Mouse (Mus musculus) G1E-ER4 (cell line): ENCODE results near the gene Tef. TPM values are rescaled to one million over a fixed set of nuclear protein-coding genes. Genes with fewer than 3 reads are reported as not detected.

ENCODE experiments used
- GATA1 ChIP-seq: IDR thresholded peaks from one replicate; pipeline ENCODE4 v1.8.0; 2012; ENCODE audit warnings: low read length, inconsistent platforms
- polyA plus RNA-seq: library from polyadenylated mRNA; stranded (reverse); fragments of >175 nt; gene quantifications from 2 replicates; pipeline ENCODE4 v1.2.3, GENCODE M21; 2012

Gene Tef
- 53.4 and 92.0 TPM in 2 replicates for polyA plus RNA-seq

- no peak for TF ChIP-seq GATA1
Measured at GRCm38 (mm10) chr15:81802001-81802890, at the start of gene Tef. Gene Tef (plus strand): TSS chr15:81802421.

DNA sequence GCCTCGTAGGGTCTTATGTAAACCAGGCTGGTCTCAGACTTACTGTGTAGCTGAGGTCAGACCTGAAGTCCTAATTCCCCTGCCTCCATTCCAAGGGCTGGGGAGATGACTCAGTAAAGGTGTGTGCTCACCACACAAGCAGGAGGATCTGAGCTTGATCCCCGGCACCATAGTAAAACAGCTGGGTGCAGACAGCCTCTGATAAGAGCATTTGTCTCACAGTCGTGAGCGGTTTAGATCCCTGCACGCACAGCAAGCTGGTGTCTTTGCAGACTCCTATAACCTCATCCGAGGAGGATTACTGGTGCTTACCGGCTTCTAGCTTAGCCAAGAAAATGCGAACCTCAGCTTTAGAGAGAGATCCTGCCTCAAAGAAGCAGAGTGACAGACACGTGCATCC, 48.6 kb upstream of the Tef start:
- TF ChIP-seq GATA1, result no peak

DNA sequence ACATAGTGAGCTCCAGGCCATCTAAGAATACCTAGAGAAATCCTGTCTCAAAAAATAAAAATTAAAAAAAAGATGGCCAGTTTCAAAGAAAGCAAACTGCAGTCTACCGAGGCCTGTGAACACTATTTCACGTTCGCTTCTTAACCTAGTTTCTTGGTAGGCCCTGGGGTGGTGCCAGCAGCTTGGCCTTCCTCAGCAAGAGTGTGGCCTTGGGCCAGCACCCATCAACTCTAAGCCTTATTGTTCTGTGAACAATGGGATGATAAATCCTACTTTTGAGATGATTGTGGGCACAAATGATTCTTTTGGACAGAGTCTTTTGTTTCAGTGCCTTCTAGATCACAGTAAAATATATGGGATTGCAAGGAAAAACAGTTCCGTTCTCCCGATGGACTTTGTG, 43.5 kb upstream of the Tef start:
- TF ChIP-seq GATA1, result no peak

GRCm38 (mm10) chr15:81759542-81759941, 42.7 kb upstream of the Tef start:
- TF ChIP-seq GATA1, result no peak

GRCm38 (mm10) chr15:81760361-81761079, 41.7 kb upstream of the Tef start:
- no peak for TF ChIP-seq GATA1

DNA sequence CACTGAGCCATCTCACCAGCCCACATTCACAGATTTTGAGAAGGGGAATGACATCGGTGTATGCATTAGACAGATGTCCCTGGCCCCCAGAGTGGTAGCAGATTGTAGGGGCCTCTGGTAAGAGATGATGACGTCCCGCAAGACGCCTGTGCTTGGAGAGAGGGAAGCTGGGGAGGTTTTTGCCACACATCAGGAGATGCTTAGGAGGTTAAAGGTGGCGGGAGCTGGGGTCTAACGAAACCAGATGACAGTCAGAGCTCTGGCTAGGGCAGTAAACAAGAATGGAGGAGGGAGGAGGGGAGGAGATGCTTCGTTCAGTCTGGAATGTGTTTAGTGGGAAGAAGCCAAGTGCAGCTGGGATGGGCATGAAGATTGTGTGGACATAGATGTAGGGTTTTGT, 40.8 kb upstream of the Tef start:
- no peak for TF ChIP-seq GATA1

DNA sequence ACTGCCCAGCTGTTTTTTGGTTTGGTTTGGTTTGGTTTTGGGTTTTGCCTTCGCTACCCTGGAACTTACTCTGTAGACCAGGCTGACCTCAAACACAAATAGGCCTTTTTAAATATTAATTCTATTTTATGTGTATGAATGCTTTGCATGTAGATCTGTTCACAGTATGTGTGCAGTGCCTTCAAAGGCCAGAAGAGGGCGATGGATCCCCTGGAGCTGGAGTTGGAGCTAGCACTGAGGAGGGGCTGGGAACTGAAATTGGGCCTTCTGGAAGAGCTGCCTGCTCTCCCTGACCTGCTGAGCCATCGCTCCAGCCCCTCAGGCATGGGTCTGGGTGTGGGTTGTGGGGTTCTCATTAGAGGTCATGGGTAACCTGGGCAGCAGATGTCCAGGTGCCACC, 40.3 kb upstream of the Tef start:
- TF ChIP-seq GATA1, result no peak

- TF ChIP-seq GATA1, result no peak
Measured at GRCm38 (mm10) chr15:81764573-81764972, 37.6 kb upstream of the Tef start.

DNA sequence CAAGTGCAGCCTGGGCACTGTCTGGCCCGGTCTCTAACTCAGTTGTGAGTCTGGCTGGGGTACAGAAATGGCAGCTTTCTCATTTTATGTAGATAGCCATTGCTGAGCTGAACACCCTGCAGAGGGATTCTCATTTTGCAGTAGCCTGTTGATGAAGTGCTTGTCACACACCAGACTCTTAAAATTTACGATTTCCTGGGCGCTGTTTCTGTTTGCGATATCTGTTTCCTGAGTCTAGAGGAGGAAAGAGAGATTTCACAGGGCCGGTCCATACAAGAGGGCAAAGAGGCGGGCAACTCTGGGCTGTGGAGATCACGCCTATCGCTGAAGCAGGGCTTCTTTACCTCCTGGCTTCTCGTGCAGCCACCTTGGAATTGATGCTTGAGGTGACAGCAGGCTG, 36.6 kb upstream of the Tef start:
- no peak for TF ChIP-seq GATA1

DNA sequence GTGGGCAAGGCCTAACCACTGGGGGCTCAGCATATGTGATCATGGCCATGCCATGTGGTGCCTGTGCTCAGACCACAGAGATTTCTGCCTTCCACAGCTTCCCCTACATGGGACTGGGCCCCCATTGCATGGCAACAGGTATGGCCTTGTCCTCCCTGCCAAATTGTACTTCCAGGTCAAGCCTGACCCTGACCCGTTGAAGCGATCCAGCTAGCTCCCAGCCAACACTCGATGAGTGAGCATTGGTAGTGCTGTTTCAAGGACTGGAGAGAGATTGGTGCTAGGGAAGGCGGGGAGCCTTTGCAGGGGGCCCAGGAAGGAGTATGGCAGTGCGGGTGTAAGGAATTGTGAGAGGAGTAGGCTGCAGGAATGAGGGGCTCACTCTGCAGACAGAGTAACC, 35.8 kb upstream of the Tef start:
- no peak for TF ChIP-seq GATA1

- no peak for TF ChIP-seq GATA1
Measured at GRCm38 (mm10) chr15:81769037-81769436, 33.2 kb upstream of the Tef start.

- no peak for TF ChIP-seq GATA1
Measured at GRCm38 (mm10) chr15:81772431-81773120, 29.6 kb upstream of the Tef start.

DNA sequence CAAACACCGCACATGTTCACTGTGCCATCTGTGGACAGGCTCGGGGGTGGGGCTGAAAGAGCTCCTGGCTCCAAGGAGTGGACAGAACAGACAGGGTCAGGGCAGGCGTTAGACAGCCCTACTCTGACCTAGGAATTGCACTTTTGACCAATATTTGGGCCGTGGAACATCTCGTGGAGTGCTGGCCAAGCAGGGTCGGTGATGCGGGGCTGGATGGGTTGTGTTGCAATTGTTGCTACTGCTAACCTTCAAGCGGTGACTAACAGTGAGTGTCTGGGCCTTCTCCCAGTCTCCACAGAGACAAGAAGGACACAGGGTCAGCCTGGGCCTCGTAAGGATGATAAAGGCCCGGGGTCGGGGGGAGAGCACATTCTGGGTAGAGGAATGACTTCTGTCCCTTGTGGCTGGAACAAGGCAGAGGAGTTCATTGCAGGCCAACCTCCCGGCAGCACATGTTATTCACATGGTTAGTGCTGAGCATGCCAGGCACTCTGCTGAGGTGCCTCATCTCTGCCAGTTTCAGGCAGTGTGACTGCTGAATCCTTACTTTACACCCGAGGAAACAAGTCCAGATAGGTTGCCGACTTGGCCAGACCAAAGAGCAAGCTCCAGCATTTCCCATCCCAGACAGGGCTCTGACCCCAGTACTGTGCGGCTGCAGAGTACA, 27.6 kb upstream of the Tef start:
- no peak for TF ChIP-seq GATA1

DNA sequence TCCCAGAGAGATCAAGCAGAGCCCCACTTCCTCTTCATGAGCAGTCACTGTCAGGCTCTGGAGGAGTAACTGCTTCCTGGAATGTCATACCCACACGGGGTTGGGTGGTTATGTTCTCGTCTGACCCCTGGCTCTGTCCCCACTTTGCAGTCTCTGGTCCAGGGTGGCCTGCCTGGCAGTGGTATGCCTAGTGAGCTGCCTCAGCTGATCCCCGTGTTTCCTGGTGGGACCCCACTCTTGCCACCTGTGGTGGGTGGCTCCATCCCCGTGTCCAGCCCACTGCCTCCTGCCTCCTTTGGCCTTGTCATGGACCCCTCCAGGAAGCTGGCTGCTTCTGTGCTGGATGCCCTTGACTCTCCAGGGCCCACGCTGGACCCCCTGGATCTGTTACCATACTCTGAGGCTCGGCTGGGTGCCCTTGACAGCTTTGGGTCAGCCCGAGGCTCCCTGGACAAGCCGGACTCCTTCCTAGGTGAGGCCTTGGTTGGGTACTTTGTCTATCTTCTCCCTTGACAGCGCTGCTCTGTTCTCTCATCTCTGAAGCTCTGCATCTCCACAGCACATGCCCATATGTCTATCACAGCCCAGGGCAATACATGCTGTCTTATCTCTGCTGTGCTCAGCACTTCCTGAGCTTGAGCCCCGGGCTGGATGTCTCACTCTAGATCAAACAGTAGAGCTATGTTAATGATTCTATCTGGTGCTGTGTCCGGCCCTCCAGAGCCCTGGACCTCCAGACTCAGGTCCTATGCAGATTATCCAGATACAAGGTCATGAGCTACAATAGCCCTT, 25.4 kb upstream of the Tef start:
- no peak for TF ChIP-seq GATA1

DNA sequence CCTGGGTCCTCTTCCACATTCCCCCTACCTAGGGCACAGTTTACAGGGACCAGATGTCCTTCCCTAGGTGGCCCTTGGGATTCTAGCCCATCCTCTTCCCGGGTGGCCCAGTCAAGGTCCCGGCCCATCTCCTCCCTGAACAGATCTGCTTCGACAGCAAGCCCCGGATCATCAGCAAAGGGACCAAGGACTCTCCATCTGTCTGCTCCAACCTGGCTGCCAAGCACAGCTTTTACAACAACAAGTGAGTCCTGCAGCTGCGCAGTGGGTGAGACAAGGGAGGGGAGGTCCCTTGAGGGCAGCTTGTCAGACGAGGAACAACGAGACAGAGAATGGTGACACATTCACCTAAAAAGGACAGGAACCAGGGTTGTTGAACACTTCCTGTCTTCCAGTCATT, 20.4 kb upstream of the Tef start:
- TF ChIP-seq GATA1, result no peak
